Mouse (Mus musculus) heart, embryonic 11.5 days (tissue): ENCODE measurements around the gene Serping1. TPM values are rescaled to one million over a fixed set of nuclear protein-coding genes. Genes with fewer than 3 reads are reported as not detected.

Experiments used
- ATAC-seq: fragments of 200-750 bp; cut with Nextera tagmentation; replicated peaks from 2 replicates; pipeline ENCODE4 v1.8.0; 2017; ENCODE audit warnings: moderate library complexity; ENCODE audit not compliant: insufficient number of reproducible peaks, low FRiP score, low TSS enrichment
- H3K27ac ChIP-seq: fragments of 300-500 bp; sonication (generic); 2 replicates; pipeline ENCODE4 v1.5.1; 2014; ENCODE audit warnings: mild to moderate bottlenecking, low read depth, low read length
- H3K27me3 ChIP-seq: fragments of 300-500 bp; sonication (generic); 2 replicates; pipeline ENCODE4 v1.6.1; 2014; ENCODE audit warnings: mild to moderate bottlenecking, low read length, mixed read lengths; ENCODE audit not compliant: control insufficient read depth, insufficient read depth
- H3K36me3 ChIP-seq: fragments of 300-500 bp; sonication (generic); 2 replicates; pipeline ENCODE4 v1.6.1; 2014; ENCODE audit warnings: mild to moderate bottlenecking, low read length, moderate library complexity, mixed read lengths; ENCODE audit not compliant: control insufficient read depth, insufficient read depth
- H3K4me1 ChIP-seq: fragments of 300-500 bp; sonication (generic); 2 replicates; pipeline ENCODE4 v1.6.1; 2014; ENCODE audit warnings: low read length; ENCODE audit not compliant: control insufficient read depth, insufficient read depth
- H3K4me2 ChIP-seq: fragments of 300-500 bp; sonication (generic); 2 replicates; pipeline ENCODE4 v1.6.1; 2014; ENCODE audit warnings: mild to moderate bottlenecking, moderate library complexity
- H3K4me3 ChIP-seq: fragments of 300-500 bp; sonication (generic); 2 replicates; pipeline ENCODE4 v1.5.1; 2014; ENCODE audit warnings: low read depth, low read length
- H3K9ac ChIP-seq: fragments of 300-500 bp; sonication (generic); 2 replicates; pipeline ENCODE4 v1.6.1; 2014; ENCODE audit warnings: mild to moderate bottlenecking, low read depth, low read length, moderate library complexity
- H3K9me3 ChIP-seq: fragments of 300-500 bp; sonication (generic); replicated peaks from 2 replicates; pipeline ENCODE4 v1.6.1; 2016; ENCODE audit warnings: low read length; ENCODE audit not compliant: control insufficient read depth
- WGBS: fragments of 180-500 bp; shearing (Covaris S2); extraction: QIAGEN DNeasy Blood & Tissue Kit; methylation state at CpG from one replicate; pipeline ENCODE4 v1.1.7; 2014; ENCODE audit not compliant: insufficient replicate concordance; 5-methylcytosine and 5-hydroxymethylcytosine counted together
- polyA plus RNA-seq: library from polyadenylated mRNA; unstranded; fragments of >200 nt; fragmentation: Nextera tagmentation; extraction: Ambion mirVana; gene quantifications from 2 replicates; pipeline ENCODE4 v1.2.1, GENCODE M21; 2014

Gene Serping1
- polyA plus RNA-seq, 1 experiment from 2014 or later: 41.8 TPM

DNA sequence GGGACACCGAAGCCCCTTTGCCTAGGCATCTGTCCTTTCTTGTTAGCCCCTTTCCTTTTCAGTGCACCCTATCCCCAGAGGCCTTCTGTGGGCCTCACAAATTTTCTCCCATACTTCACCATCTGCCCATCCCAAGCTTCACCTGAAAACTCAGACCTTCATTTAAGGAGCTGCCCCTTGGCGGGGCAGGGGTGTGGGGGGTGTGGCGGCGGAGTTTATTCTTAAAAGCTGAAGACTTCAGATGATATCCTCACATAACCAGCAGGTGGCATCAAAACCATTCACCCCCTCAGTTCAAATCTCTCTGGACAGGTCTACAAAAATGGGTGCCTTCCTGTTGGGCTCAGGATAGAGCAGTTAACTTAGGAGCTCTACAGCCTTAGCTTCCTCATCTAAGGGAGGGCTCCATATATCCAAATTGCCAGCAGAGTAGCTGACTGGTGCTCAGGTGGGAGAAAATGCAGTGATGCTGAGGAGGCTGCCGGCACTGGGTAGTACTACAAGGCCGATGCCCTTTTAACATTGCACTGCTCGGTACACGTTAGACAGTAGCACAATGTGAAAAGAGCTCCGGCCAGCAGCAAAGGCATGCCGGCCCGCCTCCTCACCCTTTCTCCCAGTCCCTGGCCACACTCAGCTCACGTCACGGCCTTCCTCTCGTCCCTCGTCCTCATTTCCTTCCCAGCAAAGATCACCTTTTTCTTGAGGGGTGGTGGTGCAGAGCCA lies 34.5 kb downstream of the Serping1 start:
- H3K9me3 ChIP-seq: no peaks in the 10 kb centered on the region
- WGBS: 77% methylated on average over 15 of the region's 15 CpGs
- no peaks in the 10 kb centered on the region; the same call in 1 of the 2 replicates for H3K36me3 ChIP-seq
- H3K27me3 ChIP-seq: no peaks in the 10 kb centered on the region
- peak overlapping the region; percentile 93 for H3K4me2 ChIP-seq
- no peak for ATAC-seq
- peak overlapping the region; percentile 16; the same call in 1 of the 2 replicates for H3K4me3 ChIP-seq
- H3K4me1 ChIP-seq: peaks cover 66% of the 10 kb centered on the region
- H3K9ac ChIP-seq: 0 out of 2 replicates have a peak overlapping the region, but pooled peaks have one; percentile 49
- H3K27ac ChIP-seq: peak overlapping the region; percentile 96

DNA sequence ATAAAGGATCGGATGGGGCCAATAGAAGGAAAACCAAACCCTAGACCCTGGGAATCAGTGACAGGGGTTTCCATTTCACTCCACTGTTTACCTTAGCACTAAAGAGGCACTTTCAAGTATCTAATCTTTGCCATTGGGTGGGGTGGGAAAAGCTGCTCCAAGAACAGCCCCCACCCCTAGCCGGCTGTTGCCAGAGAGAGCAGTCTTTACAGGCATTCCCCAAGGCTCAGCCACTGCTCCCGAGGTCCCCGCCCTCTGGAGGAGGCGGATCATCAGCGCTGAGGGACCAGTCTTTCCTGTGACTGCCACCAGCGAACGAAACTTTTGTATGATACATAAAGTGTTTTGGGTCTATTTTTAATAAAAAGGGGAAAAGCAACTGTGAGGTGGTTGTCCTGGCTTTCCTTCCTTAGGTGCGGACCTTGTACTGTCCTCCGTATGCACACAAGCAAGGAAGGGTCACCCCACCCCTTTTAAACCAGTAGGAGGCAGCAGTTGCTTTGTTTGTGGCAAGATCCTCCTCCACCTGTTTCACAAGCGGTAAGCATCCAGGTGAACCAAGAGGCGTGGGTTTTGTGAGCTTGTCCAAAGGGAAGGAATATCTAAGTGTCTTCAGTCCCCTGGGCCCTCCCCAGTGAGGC lies 36.9 kb downstream of the Serping1 start:
- WGBS: 0% methylated on average over 12 of the region's 12 CpGs
- Histone ChIP-seq H3K4me1 (peaks cover 83% of the 10 kb centered on the region), H3K4me3 (peak overlapping the region; percentile 53), H3K9me3 (no peaks in the 10 kb centered on the region), H3K9ac (peak overlapping the region; percentile 28; the same call in 1 of the 2 replicates), H3K36me3 (no peaks in the 10 kb centered on the region; the same call in 1 of the 2 replicates), H3K4me2 (peak overlapping the region; percentile 78), H3K27me3 (no peaks in the 10 kb centered on the region), H3K27ac (peak overlapping the region; percentile 48; the same call in 1 of the 2 replicates)
- ATAC-seq: no peak

- peak overlapping the region; percentile 48 for H3K27ac ChIP-seq
- peak; percentile 18; the same call in 1 of the 2 replicates for ATAC-seq
- H3K4me3 ChIP-seq: peak overlapping the region; percentile 53
- H3K9ac ChIP-seq: peak overlapping the region; percentile 76; the same call in 1 of the 2 replicates
- peak overlapping the region; percentile 78 for H3K4me2 ChIP-seq
- no peaks in the 10 kb centered on the region for H3K9me3 ChIP-seq
- H3K27me3 ChIP-seq: no peaks in the 10 kb centered on the region
- WGBS: 10% methylated on average over 8 of the region's 8 CpGs
- peaks cover 83% of the 10 kb centered on the region for H3K4me1 ChIP-seq
- H3K36me3 ChIP-seq: no peaks in the 10 kb centered on the region; the same call in 1 of the 2 replicates
Measured at GRCm38 (mm10) chr2:84737451-84737925, 37.8 kb downstream of the Serping1 start.

- Histone ChIP-seq H3K27ac (peak overlapping the region; percentile 85), H3K4me3 (peak overlapping the region; percentile 53), H3K9ac (peak overlapping the region; percentile 76; the same call in 1 of the 2 replicates), H3K4me1 (peaks cover 73% of the 10 kb centered on the region), H3K9me3 (no peaks in the 10 kb centered on the region), H3K4me2 (peak overlapping the region; percentile 78), H3K27me3 (no peaks in the 10 kb centered on the region), H3K36me3 (no peaks in the 10 kb centered on the region; the same call in 1 of the 2 replicates)
- WGBS: 8% methylated on average over 27 of the region's 27 CpGs
- no peak for ATAC-seq
Measured at GRCm38 (mm10) chr2:84736312-84737161, 38.7 kb downstream of the Serping1 start.

DNA sequence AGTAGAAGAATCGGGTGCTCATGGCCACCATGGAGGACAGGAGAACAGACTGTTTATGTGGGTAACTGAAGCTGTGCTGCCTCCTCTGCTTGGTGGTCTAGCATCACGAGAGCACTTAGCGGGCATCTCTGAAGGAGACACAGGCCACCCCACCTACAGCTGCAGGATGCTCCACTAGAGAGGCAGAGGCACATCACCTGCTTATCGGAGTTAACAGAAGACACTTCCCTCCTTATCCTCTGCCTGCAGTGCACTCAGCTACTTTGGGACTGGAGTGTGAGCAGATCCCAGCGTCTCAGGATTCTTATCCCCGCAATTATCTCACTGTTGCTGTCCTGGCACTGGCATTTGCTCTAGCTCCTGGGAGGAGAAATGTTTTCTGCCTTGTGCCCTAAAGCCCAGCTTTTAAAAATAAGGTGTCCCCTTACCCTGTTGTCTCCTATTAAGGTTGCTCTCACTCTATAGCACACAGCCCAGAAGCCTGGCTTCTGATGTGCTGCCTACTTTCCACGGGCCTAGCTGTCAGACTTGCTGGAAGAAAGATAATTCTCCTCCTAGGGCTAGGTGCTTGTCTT lies 39.8 kb downstream of the Serping1 start:
- Histone ChIP-seq H3K4me2 (peak overlapping the region; percentile 78), H3K9me3 (no peaks in the 10 kb centered on the region), H3K27me3 (no peaks in the 10 kb centered on the region), H3K36me3 (no peaks in the 10 kb centered on the region; the same call in 1 of the 2 replicates), H3K4me3 (peak overlapping the region; percentile 53), H3K27ac (peak overlapping the region; percentile 85), H3K9ac (peak overlapping the region; percentile 76), H3K4me1 (peaks cover 62% of the 10 kb centered on the region)
- 7% methylated on average over 7 of the region's 7 CpGs for WGBS
- peak; percentile 55 for ATAC-seq

DNA sequence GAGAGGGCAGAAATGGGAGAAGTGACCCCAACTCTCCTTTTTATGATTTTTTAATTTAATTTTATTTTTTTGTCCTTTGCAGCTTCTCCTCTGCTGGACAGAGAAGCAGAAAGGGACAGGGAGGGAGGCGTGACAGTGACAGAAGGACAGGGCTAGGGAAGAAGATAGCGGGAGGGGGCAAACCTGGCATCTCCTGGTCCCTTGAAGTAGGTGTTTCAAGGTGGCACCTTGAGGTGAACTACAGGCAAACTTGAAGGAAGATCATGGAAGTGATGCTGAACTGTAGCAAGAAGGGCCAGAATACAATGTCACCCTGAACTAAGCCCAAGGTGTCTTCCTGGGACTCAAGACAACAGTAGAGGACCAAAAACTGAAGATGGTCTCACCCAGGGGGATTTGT lies 40.3 kb downstream of the Serping1 start:
- ATAC-seq: no peak
- Histone ChIP-seq H3K27ac (peak overlapping the region; percentile 85), H3K4me2 (peak overlapping the region; percentile 78), H3K27me3 (no peaks in the 10 kb centered on the region), H3K9me3 (no peaks in the 10 kb centered on the region), H3K36me3 (no peaks in the 10 kb centered on the region), H3K4me3 (peak overlapping the region; percentile 53), H3K4me1 (peaks cover 57% of the 10 kb centered on the region), H3K9ac (peak overlapping the region; percentile 76)
- WGBS: 5% methylated on average over 2 of the region's 2 CpGs

- Histone ChIP-seq H3K36me3 (no peaks in the 10 kb centered on the region), H3K9ac (peak overlapping the region; percentile 76), H3K4me2 (peak overlapping the region; percentile 78), H3K27ac (peak overlapping the region; percentile 85), H3K27me3 (no peaks in the 10 kb centered on the region), H3K4me1 (peaks cover 53% of the 10 kb centered on the region), H3K4me3 (peak overlapping the region; percentile 53), H3K9me3 (no peaks in the 10 kb centered on the region)
- no peak for ATAC-seq
- WGBS: under 1% methylated on average over 11 of the region's 11 CpGs
Measured at GRCm38 (mm10) chr2:84734351-84734864, 40.8 kb downstream of the Serping1 start.
